Mouse (Mus musculus): Measurements from ENCODE around the gene 1700037H04Rik. TPM values are rescaled to one million over a fixed set of nuclear protein-coding genes. Genes with fewer than 3 reads are reported as not detected.

Gene 1700037H04Rik
- polyA plus RNA-seq, 1 experiment, result 827 TPM

DNA sequence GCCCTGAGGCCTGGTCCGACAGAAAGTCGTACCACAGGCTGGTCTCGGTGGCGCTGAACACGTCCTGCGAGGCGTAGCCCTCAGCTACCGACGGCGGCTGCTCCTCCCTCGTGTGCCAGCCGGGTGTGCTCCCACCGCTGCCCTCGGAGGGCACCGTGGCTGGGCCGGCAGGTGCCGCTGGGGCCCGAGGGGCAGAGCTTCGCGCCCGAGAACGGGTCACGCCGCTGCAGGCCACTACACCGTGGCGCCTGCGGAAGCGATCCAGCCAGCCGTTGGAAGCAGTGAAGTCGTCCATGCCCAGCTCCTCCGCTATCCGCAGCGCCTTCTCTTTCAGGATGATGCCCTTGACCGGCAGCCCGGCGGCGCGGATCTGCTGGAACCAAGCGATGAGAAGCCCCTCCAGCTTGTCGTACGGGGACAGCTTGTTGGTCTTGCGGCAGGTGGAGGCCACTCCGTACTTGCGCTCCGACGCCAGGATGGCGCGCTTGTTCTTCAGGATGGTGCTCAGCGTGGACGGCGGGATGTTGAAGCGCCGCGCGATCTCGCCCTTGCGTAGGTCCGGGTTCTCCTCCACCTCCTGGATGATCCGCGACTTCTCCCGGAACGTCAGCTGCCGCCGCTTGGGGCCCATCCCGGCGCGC is 19.5 kb upstream of the 1700037H04Rik start:
- Histone ChIP-seq H3K27me3 (ENCODE audit: control insufficient read depth, insufficient read depth, low read length) (no peaks in the 10 kb centered on the region), H3K36me3 (ENCODE audit: control insufficient read depth, insufficient read depth, low read length) (no peaks in the 10 kb centered on the region), H3K27ac (ENCODE audit: control insufficient read depth, insufficient read depth, low read depth, low read length) (peak overlapping the region; percentile 67), H3K4me3 (ENCODE audit: control insufficient read depth, low read depth, low read length) (peak overlapping the region; percentile 85), H3K4me1 (ENCODE audit: control insufficient read depth, insufficient read depth, low read length) (peaks cover 20% of the 10 kb centered on the region)
- no peak for TF ChIP-seq POLR2A (IDR thresholded peaks at IDR 0.05; ENCODE audit: control insufficient read depth, low read depth, low read length)
- TF ChIP-seq CTCF (IDR thresholded peaks at IDR 0.05; ENCODE audit: control insufficient read depth, insufficient read depth, insufficient replicate concordance, low read depth, low read length), result no peak

DNA sequence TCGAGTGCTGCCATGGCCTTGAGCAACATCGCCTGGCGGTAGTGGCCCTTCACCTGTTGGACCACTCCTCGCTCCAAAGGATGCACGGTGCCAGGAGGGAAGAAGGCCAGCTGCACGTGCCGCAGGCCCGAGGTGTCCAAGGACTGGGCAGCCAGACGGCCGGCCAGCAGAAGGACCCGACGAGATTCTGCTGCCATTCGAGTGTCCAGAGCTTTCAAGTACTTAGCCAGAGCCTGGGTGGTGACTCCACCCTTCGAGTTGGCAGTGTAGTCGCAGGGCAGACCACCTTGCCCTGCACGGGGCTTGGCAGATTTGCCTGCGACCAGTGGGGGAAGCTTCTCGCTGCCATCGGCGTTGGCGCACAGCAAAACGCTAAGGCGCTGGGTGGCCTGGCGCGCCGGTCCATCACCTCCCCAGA is 19.0 kb upstream of the 1700037H04Rik start:
- Histone ChIP-seq H3K27ac (ENCODE audit: control insufficient read depth, insufficient read depth, low read depth, low read length) (no peak overlapping the region; the same call in 1 of the 2 replicates), H3K36me3 (ENCODE audit: control insufficient read depth, insufficient read depth, low read length) (no peaks in the 10 kb centered on the region), H3K4me1 (ENCODE audit: control insufficient read depth, insufficient read depth, low read length) (peaks cover 20% of the 10 kb centered on the region), H3K4me3 (ENCODE audit: control insufficient read depth, low read depth, low read length) (peak overlapping the region; percentile 85), H3K27me3 (ENCODE audit: control insufficient read depth, insufficient read depth, low read length) (no peaks in the 10 kb centered on the region)
- TF ChIP-seq CTCF (IDR thresholded peaks at IDR 0.05; ENCODE audit: control insufficient read depth, insufficient read depth, insufficient replicate concordance, low read depth, low read length) (no peak), POLR2A (IDR thresholded peaks at IDR 0.05; ENCODE audit: control insufficient read depth, low read depth, low read length) (no peak)

DNA sequence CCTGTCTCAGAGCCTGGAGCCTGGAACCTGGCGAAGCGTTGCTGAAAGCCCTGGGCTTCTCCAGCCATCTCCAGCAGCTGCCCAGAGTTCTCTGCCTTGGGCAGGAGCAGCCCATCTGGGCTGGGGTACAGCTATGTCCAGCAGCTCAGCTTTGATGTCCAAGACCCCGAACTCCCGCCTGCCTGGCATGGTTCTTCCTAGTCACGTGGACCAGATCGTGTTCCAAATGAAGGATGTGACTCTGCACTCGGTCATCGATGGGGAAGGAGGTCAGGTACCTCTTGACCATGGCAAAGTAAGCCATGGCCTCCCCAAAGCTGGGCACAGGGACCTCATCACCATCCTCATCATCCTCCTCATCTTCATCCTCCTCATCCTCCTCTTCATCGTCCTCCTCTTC is 18.1 kb upstream of the 1700037H04Rik start:
- Histone ChIP-seq H3K4me3 (ENCODE audit: control insufficient read depth, low read depth, low read length) (no peak overlapping the region), H3K27ac (ENCODE audit: control insufficient read depth, insufficient read depth, low read depth, low read length) (no peak overlapping the region), H3K36me3 (ENCODE audit: control insufficient read depth, insufficient read depth, low read length) (no peaks in the 10 kb centered on the region), H3K4me1 (ENCODE audit: control insufficient read depth, insufficient read depth, low read length) (peaks cover 20% of the 10 kb centered on the region), H3K27me3 (ENCODE audit: control insufficient read depth, insufficient read depth, low read length) (no peaks in the 10 kb centered on the region)
- no peak for TF ChIP-seq POLR2A (IDR thresholded peaks at IDR 0.05; ENCODE audit: control insufficient read depth, low read depth, low read length)
- TF ChIP-seq CTCF (IDR thresholded peaks at IDR 0.05; ENCODE audit: control insufficient read depth, insufficient read depth, insufficient replicate concordance, low read depth, low read length), result no peak

DNA sequence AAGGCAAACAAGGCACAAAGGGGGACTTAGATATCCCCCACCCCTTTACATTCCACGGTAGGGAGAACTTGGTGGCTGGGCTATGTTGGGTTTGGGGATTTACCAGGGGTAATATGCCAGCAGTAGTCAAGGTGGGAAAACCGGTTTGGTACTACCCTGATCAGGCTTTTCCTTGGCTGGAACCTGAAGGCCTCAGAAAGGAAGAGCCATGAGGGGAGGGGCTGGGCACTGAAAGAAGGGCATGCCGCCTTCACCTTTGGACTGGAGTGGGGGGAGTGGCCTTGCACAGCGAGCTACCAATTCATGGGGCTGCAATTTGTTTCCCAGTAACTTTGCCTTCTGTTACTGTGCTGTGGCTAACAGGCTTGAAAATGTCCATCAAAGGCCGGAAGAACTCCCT is 16.6 kb upstream of the 1700037H04Rik start:
- TF ChIP-seq CTCF (IDR thresholded peaks at IDR 0.05; ENCODE audit: control insufficient read depth, insufficient read depth, insufficient replicate concordance, low read depth, low read length) (no peak), POLR2A (IDR thresholded peaks at IDR 0.05; ENCODE audit: control insufficient read depth, low read depth, low read length) (no peak)
- Histone ChIP-seq H3K4me1 (ENCODE audit: control insufficient read depth, insufficient read depth, low read length) (peaks cover 21% of the 10 kb centered on the region), H3K4me3 (ENCODE audit: control insufficient read depth, low read depth, low read length) (no peak overlapping the region), H3K27ac (ENCODE audit: control insufficient read depth, insufficient read depth, low read depth, low read length) (no peak overlapping the region), H3K27me3 (ENCODE audit: control insufficient read depth, insufficient read depth, low read length) (no peaks in the 10 kb centered on the region), H3K36me3 (ENCODE audit: control insufficient read depth, insufficient read depth, low read length) (no peaks in the 10 kb centered on the region)

DNA sequence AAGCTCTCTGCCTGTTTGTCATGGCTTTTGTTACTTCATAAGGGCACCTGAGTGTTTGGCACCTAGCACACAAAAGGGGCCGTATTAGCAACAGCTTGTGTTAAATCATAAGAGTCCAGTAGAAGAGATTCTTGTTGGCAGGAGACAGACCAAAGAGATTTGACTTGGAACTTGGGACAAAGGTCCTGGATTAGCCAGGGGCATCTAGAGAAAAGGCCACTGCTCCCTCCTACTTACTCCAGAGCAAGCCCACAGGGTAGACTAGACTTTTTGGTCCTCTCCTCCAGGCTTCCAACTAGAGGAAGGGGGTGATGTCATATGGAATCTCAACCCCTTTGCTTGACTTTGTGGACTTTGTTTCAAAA is 16.0 kb upstream of the 1700037H04Rik start:
- Histone ChIP-seq H3K4me3 (ENCODE audit: control insufficient read depth, low read depth, low read length) (no peak overlapping the region), H3K36me3 (ENCODE audit: control insufficient read depth, insufficient read depth, low read length) (0 out of 2 replicates have a peak, but pooled peaks cover 2% of the 10 kb centered on the region), H3K4me1 (ENCODE audit: control insufficient read depth, insufficient read depth, low read length) (peaks cover 26% of the 10 kb centered on the region), H3K27me3 (ENCODE audit: control insufficient read depth, insufficient read depth, low read length) (no peaks in the 10 kb centered on the region), H3K27ac (ENCODE audit: control insufficient read depth, insufficient read depth, low read depth, low read length) (no peak overlapping the region)
- TF ChIP-seq POLR2A (IDR thresholded peaks at IDR 0.05; ENCODE audit: control insufficient read depth, low read depth, low read length) (no peak), CTCF (IDR thresholded peaks at IDR 0.05; ENCODE audit: control insufficient read depth, insufficient read depth, insufficient replicate concordance, low read depth, low read length) (no peak)

DNA sequence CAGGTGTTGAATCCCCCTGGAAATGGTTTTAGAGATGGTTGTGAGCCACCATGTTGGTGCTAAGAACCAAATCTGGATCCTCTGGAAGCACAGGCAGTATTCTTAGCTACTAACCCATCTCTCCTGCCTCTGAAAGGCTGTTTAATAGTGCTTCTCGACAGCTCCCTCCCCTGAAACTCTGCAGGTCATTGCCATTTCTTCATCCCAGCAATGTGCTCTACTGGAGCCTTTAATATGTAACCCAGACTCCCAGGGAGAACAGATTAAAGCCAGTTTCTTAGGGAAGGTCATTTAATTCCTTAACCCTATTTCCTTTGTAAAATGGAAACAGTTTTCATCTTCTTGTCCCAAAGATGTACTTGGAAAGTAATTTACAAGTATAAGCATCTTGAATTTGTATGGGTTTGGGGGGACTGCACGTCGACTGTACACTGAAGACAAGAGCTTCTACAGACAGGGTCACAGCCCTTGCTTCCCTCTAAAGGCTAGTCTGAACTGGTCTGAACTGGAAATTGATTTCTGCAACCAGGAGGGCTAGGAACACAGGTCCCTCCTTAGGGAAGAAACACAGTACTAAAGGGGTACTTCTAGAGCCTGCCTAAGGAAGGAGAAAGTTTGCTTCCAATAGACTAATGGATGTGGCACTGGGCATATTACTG is 15.5 kb upstream of the 1700037H04Rik start:
- no peak overlapping the region for H3K27ac ChIP-seq (ENCODE audit: control insufficient read depth, insufficient read depth, low read depth, low read length)
- H3K27me3 ChIP-seq (ENCODE audit: control insufficient read depth, insufficient read depth, low read length), result no peaks in the 10 kb centered on the region
- peak overlapping the region; percentile 17; the same call in 1 of the 2 replicates for H3K4me3 ChIP-seq (ENCODE audit: control insufficient read depth, low read depth, low read length)
- 0 out of 2 replicates have a peak, but pooled peaks cover 2% of the 10 kb centered on the region for H3K36me3 ChIP-seq (ENCODE audit: control insufficient read depth, insufficient read depth, low read length)
- TF ChIP-seq POLR2A (IDR thresholded peaks at IDR 0.05; ENCODE audit: control insufficient read depth, low read depth, low read length), result no peak
- no peak for TF ChIP-seq CTCF (IDR thresholded peaks at IDR 0.05; ENCODE audit: control insufficient read depth, insufficient read depth, insufficient replicate concordance, low read depth, low read length)
- H3K4me1 ChIP-seq (ENCODE audit: control insufficient read depth, insufficient read depth, low read length), result peaks cover 26% of the 10 kb centered on the region

DNA sequence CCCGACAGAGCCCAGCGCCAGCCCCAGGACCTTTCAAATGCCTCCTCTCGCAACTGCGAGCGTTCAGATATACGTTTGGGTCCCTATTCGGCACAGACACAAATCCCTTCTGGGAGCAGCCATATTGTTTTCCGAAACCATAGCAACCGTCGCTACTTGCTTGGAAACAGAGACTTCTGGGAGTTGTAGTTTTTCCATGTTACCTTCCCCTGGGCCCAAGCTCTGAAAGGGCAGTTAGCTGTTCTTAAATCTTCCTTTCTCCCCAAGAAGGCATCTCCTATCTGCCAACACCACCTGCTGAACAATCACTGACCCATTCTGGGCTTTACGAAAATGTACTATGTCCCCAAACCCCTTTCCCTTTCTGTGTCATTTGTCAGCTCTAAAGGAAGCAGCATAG is 14.8 kb upstream of the 1700037H04Rik start:
- Histone ChIP-seq H3K27me3 (ENCODE audit: control insufficient read depth, insufficient read depth, low read length) (no peaks in the 10 kb centered on the region), H3K27ac (ENCODE audit: control insufficient read depth, insufficient read depth, low read depth, low read length) (peak overlapping the region; percentile 84; the same call in 1 of the 2 replicates), H3K4me3 (ENCODE audit: control insufficient read depth, low read depth, low read length) (peak overlapping the region; percentile 97), H3K4me1 (ENCODE audit: control insufficient read depth, insufficient read depth, low read length) (peaks cover 24% of the 10 kb centered on the region), H3K36me3 (ENCODE audit: control insufficient read depth, insufficient read depth, low read length) (0 out of 2 replicates have a peak, but pooled peaks cover 2% of the 10 kb centered on the region)
- TF ChIP-seq CTCF (IDR thresholded peaks at IDR 0.05; ENCODE audit: control insufficient read depth, insufficient read depth, insufficient replicate concordance, low read depth, low read length), result no peak
- no peak for TF ChIP-seq POLR2A (IDR thresholded peaks at IDR 0.05; ENCODE audit: control insufficient read depth, low read depth, low read length)
